Mouse (Mus musculus) heart, adult 2 months (tissue): ENCODE results near the gene Syngr4. TPM values are rescaled to one million over a fixed set of nuclear protein-coding genes. Genes with fewer than 3 reads are reported as not detected.

Experiments
- DNase-seq, 2 experiments: peaks; one replicate each; pipeline ENCODE4 v3.0.0; 2021
- H3K27ac ChIP-seq: fragments of 200-600 bp; 2 replicates; pipeline ENCODE4 v1.8.1; 2022
- H3K27me3 ChIP-seq: fragments of 200-500 bp; 2 replicates; pipeline ENCODE4 v1.6.1; 2012; ENCODE audit warnings: mild to moderate bottlenecking, low read length, inconsistent platforms, mixed read lengths; ENCODE audit not compliant: control insufficient read depth, insufficient read depth
- H3K36me3 ChIP-seq: fragments of 200-500 bp; 2 replicates; pipeline ENCODE4 v1.6.1; 2012; ENCODE audit warnings: low read length, inconsistent platforms; ENCODE audit not compliant: control insufficient read depth, insufficient read depth
- H3K4me1 ChIP-seq: fragments of 200-500 bp; 2 replicates; pipeline ENCODE4 v1.6.1; 2011; ENCODE audit warnings: low read length; ENCODE audit not compliant: control insufficient read depth, insufficient read depth
- H3K4me3 ChIP-seq: fragments of 200-600 bp; 2 replicates; pipeline ENCODE4 v1.8.1; 2022
- H3K79me2 ChIP-seq: fragments of 200-500 bp; replicated peaks from 2 replicates; pipeline ENCODE4 v1.6.1; 2012; ENCODE audit warnings: mild to moderate bottlenecking, inconsistent platforms, low read length, moderate library complexity, mixed read lengths; ENCODE audit not compliant: control insufficient read depth, insufficient read depth
- H3K9ac ChIP-seq: fragments of 200-500 bp; 2 replicates; pipeline ENCODE4 v1.6.1; 2012; ENCODE audit warnings: low read depth, mild to moderate bottlenecking, control low read depth, inconsistent platforms, low read length, mixed read lengths
- CTCF ChIP-seq: fragments of 200-600 bp; IDR thresholded peaks from 2 replicates; pipeline ENCODE4 v1.8.1; 2022; ENCODE audit warnings: antibody characterized with exemption, mild to moderate bottlenecking, moderate library complexity
- EP300 ChIP-seq: fragments of 200-500 bp; IDR thresholded peaks from 2 replicates; pipeline ENCODE4 v1.6.1; 2011; ENCODE audit warnings: low read depth, low read length, control low read depth; ENCODE audit not compliant: insufficient read depth
- POLR2A ChIP-seq: fragments of 200-500 bp; IDR thresholded peaks from 2 replicates; pipeline ENCODE4 v1.6.1; 2011; ENCODE audit warnings: mild to moderate bottlenecking, low read depth, low read length, control low read depth; ENCODE audit not compliant: insufficient read depth
- WGBS: fragments of 180-500 bp; shearing (Covaris S2); methylation state at CpG from one replicate; pipeline ENCODE4 v1.1.7; 2018; 5-methylcytosine and 5-hydroxymethylcytosine counted together
- intact Hi-C: fragments of 180-260 bp; cut with DNase I; formaldehyde crosslinking; loops from one replicate; pipeline ENCODE4 v1.15.1; 2025
- polyA plus RNA-seq: library from polyadenylated mRNA; depleted of rRNA; stranded (reverse); fragments of >200 nt; gene quantifications from 2 replicates; pipeline ENCODE4 v1.2.3, GENCODE M21; 2012
- total RNA-seq, 2 experiments: library from RNA; stranded (reverse); gene quantifications; 2 replicates each; pipeline ENCODE4 v1.2.3; 2021

The Syngr4 gene
- total and polyA plus RNA-seq, 3 experiments = 0.53 TPM; not detected in 2

GRCm38 (mm10) chr7:45859008-45859407 lies 37.5 kb downstream of the Syngr4 start:
- TF ChIP-seq EP300 (no peak), POLR2A (no peak), CTCF (no peak)
- WGBS = 68% methylated on average over 4 of the region's 4 CpGs
- intact Hi-C loops = no loop called here
- Histone ChIP-seq H3K27ac (no peak overlapping the region), H3K4me1 (no peaks in the 10 kb centered on the region), H3K36me3 (no peaks in the 10 kb centered on the region), H3K27me3 (0 out of 2 replicates have a peak, but pooled peaks cover 2% of the 10 kb centered on the region), H3K79me2 (no peaks in the 10 kb centered on the region), H3K9ac (no peak overlapping the region), H3K4me3 (no peak overlapping the region)
- DNase-seq = no peak

- Histone ChIP-seq H3K79me2 (no peaks in the 10 kb centered on the region), H3K36me3 (no peaks in the 10 kb centered on the region), H3K9ac (no peak overlapping the region), H3K27me3 (0 out of 2 replicates have a peak, but pooled peaks cover 2% of the 10 kb centered on the region), H3K4me1 (no peaks in the 10 kb centered on the region), H3K4me3 (peak overlapping the region; percentile 30; the same call in 1 of the 2 replicates), H3K27ac (no peak overlapping the region)
- no peak for TF ChIP-seq EP300
- TF ChIP-seq POLR2A = no peak
- TF ChIP-seq CTCF = no peak
- peak in 1 of 2 experiments; percentile 26 for DNase-seq
- 3% methylated on average over 30 of the region's 30 CpGs for WGBS
- intact Hi-C loops = no loop called here
Measured at GRCm38 (mm10) chr7:45856950-45857901, 39.3 kb downstream of the Syngr4 start.

- H3K9ac ChIP-seq = no peak overlapping the region
- H3K27me3 ChIP-seq = no peaks in the 10 kb centered on the region
- H3K36me3 ChIP-seq = no peaks in the 10 kb centered on the region
- H3K79me2 ChIP-seq = no peaks in the 10 kb centered on the region
- no peak for DNase-seq
- no peaks in the 10 kb centered on the region for H3K4me1 ChIP-seq
- WGBS = 81% methylated on average over 12 of the region's 12 CpGs
- H3K4me3 ChIP-seq = no peak overlapping the region
- TF ChIP-seq EP300 = no peak
- TF ChIP-seq POLR2A = no peak
- TF ChIP-seq CTCF = no peak
- intact Hi-C loops = no loop called here
- H3K27ac ChIP-seq = no peak overlapping the region
Measured at GRCm38 (mm10) chr7:45853089-45853488, 43.4 kb downstream of the Syngr4 start.

- TF ChIP-seq CTCF (no peak), POLR2A (no peak), EP300 (no peak)
- intact Hi-C loops = no loop called here
- H3K36me3 ChIP-seq = no peaks in the 10 kb centered on the region
- no peaks in the 10 kb centered on the region for H3K4me1 ChIP-seq
- no peaks in the 10 kb centered on the region for H3K79me2 ChIP-seq
- no peaks in the 10 kb centered on the region for H3K27me3 ChIP-seq
- no peak for DNase-seq
- no peak overlapping the region for H3K9ac ChIP-seq
- H3K27ac ChIP-seq = no peak overlapping the region
- WGBS = 60% methylated on average over 3 of the region's 3 CpGs
- no peak overlapping the region for H3K4me3 ChIP-seq
Measured at GRCm38 (mm10) chr7:45850661-45851060, 45.9 kb downstream of the Syngr4 start.

- intact Hi-C loops = no loop called here
- H3K4me3 ChIP-seq = no peak overlapping the region
- H3K27me3 ChIP-seq = no peaks in the 10 kb centered on the region
- TF ChIP-seq EP300 = no peak
- H3K27ac ChIP-seq = no peak overlapping the region
- H3K36me3 ChIP-seq = no peaks in the 10 kb centered on the region
- no peak for DNase-seq
- WGBS = 38% methylated on average over 6 of the region's 6 CpGs
- H3K9ac ChIP-seq = no peak overlapping the region
- no peaks in the 10 kb centered on the region for H3K4me1 ChIP-seq
- no peaks in the 10 kb centered on the region for H3K79me2 ChIP-seq
Measured at GRCm38 (mm10) chr7:45848447-45849027, 48.0 kb downstream of the Syngr4 start.
